11 mouse cellular contexts compared by ENCODE assay signal in the genomic region with DNA sequence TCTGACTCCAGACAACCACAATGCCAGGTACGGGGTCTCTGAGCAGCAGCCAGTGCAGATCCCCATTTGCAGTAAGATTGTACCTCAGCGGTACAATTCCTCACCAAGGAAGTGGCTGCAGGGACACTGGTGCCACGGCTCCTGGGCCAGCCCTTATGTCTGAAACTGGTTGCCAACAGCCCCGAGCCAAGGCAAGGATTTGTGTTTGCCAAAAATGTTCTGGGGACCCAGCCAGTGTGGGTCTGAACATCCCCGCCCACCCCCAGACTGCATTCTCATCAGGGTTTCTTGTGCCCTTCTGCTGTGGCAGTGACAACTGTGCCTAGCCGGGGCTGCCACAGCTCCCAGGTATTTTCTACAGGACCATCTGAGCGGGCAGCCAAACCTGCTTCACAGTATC. TPM values are rescaled to one million over a fixed set of nuclear protein-coding genes. Genes with fewer than 3 reads are reported as not detected.
DNase-seq lines count a peak whose midpoint lies in the region.
"Had no signal": no experiment of that assay in that cellular context is flagged by ENCODE, and none has a peak within 500 bp of the region (broad histone marks: within the 10 kb centered on the region; RNA-seq: fewer than 3 reads in every experiment).

No protein-coding gene starts in this region.

- intact Hi-C loops in heart, postnatal 10 days (cut with DNase I): no loop called here
- intact Hi-C loops in left cerebral cortex, postnatal 4 days (cut with DNase I): no loop called here
- intact Hi-C loops in left cerebral cortex, postnatal 36 days (cut with DNase I): no loop called here

- peak; percentile 85 to 91 for DNase-seq in cerebellum, postnatal 10 days
- DNase-seq in cerebellum, adult 9-10 months: no peak
- peak; percentile 90 for DNase-seq in heart, adult 11 months
- DNase-seq in heart, postnatal 10 days: no peak
- peak; percentile 59 for DNase-seq in left cerebral cortex, postnatal 4 days
- no peak for DNase-seq in left cerebral cortex, postnatal 36 days (ENCODE audit: low spot score in 2 of 2)
- DNase-seq: adrenal gland, postnatal 14 days; embryo, embryonic 11 days; gastrocnemius, postnatal 14 days; heart, postnatal 36 days had no signal

RNA-seq across cellular contexts. Expression of gene Cyb561d2, which starts 3.8 kb away (rescaled TPM):
- total RNA-seq in heart, postnatal 10 days (2021): 1 to 10 TPM; 5.5 to 6.2 TPM
- total RNA-seq in left cerebral cortex, postnatal 4 days (2021): 10 to 100 TPM; 25.6 to 28.4 TPM
- 10 to 100 TPM; 16.9 to 17.0 TPM for total RNA-seq in left cerebral cortex, postnatal 36 days (2021)

RNA-seq across cellular contexts. Expression of gene Nprl2, which starts 3.8 kb away (rescaled TPM):
- 10 to 100 TPM; 12.9 to 16.7 TPM for total RNA-seq in heart, postnatal 10 days (2021)
- total RNA-seq in left cerebral cortex, postnatal 4 days (2021): 10 to 100 TPM; 35.2 to 38.5 TPM
- total RNA-seq in left cerebral cortex, postnatal 36 days (2021): 10 to 100 TPM; 38.9 to 46.2 TPM

RNA-seq across cellular contexts. Expression of gene Tmem115, which starts 4.5 kb away (rescaled TPM):
- total RNA-seq in heart, postnatal 10 days (2021): 10 to 100 TPM; 25.0 to 26.5 TPM
- total RNA-seq in left cerebral cortex, postnatal 4 days (2021): 10 to 100 TPM; 29.4 to 30.4 TPM
- total RNA-seq in left cerebral cortex, postnatal 36 days (2021): 10 to 100 TPM; 34.7 to 39.6 TPM

RNA-seq across cellular contexts. Expression of gene Zmynd10, which starts 8.9 kb away (rescaled TPM):
- total RNA-seq in heart, postnatal 10 days (2021): not detected
- 1 to 10 TPM; 3.9 to 4.7 TPM for total RNA-seq in left cerebral cortex, postnatal 4 days (2021)
- total RNA-seq in left cerebral cortex, postnatal 36 days (2021): 1 to 10 TPM; 3.4 to 4.3 TPM
- total RNA-seq: common myeloid progenitor, adult 5-6 weeks; gastrocnemius, postnatal 14 days; heart, postnatal 36 days had no signal

RNA-seq across cellular contexts. Expression of gene Rassf1, which starts 13.1 kb away (rescaled TPM):
- total RNA-seq in heart, postnatal 10 days (2021): 10 to 100 TPM; 28.8 to 32.0 TPM
- 10 to 100 TPM; 24.9 to 25.4 TPM for total RNA-seq in left cerebral cortex, postnatal 4 days (2021)
- total RNA-seq in left cerebral cortex, postnatal 36 days (2021): 10 to 100 TPM; 16.7 to 19.0 TPM

Comparison
In these comparisons a context has a peak if more than half of its experiments do, and no peak if none do; other contexts are left out.
1. DNase-seq: peak in cerebellum, postnatal 10 days (2 of 2), heart, adult 11 months (single experiment) and left cerebral cortex, postnatal 4 days (single experiment); none in cerebellum, adult 9-10 months (single experiment), heart, postnatal 10 days (0 of 2) and left cerebral cortex, postnatal 36 days (0 of 2).